Mouse (Mus musculus) v-Abl transformed pro-B cells (cell line): Measurements from ENCODE around the gene Gm21985.
"Not testable (repeated sequence)": the region's sequence is repeated elsewhere in the genome, so short reads cannot be mapped to it uniquely, and the experiment has no call there.

ENCODE experiments used
- in situ Hi-C, 2 experiments: fragments of 400-800 bp; cut with MboI; formaldehyde crosslinking; loops; one replicate each; pipeline ENCODE4 v1.15.1; 2025; ENCODE audit not compliant: unreplicated experiment in 2 of 2

Gene Gm21985

DNA sequence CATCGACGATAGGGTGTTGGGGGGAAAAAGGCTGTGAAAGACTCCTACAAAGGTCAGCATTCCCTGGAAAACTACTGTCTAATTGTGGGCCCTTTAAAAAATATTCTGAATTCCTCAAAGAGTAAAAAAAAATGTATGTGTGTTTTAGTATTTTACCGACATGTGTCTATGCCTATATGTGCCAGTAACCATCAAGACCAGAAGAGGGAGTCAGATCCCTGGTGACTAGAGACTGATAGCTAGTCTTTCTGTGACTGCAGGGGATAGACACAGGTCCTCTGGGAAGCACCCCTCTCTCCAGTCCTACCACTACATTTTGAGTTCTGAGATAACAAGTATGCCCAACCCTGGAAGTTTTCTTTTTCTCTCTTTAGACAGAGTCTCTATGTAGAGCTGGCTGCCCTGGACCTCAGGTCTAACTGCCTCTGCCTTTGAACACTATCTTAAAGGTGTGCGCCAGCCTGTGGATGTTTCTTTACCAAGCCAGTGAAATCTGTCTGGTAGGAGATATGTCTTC, 3.3 kb upstream of the Gm21985 start:
- in situ Hi-C loops = loop anchor here (5.0 to 10.0 kb wide), 9 partner anchors 66 to 1582 kb away; partner anchors contain the start of genes Emc7 (in 2 of the 2), Arhgap11a (in 1 of the 2), Chrm5 (in 1 of the 2) and Emc4 (in 1 of the 2)

DNA sequence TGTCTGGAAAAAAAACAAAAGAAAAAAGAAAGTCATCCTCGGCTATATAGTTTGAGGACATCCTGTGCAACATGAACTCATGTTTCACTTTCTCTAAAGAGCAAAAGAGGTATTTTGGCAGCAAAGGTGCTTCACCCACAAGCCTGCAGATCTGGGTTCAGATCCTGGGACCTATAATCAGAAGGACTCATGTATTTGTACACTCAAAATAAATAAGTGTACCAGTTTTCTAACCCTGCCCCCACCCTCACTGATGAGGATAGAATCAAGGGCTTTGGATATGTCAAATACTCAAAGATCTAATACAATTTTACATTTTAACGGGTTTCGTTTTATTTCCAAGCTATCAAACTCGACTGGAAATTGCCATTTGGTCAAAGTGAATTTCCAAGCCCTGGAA, 1.8 kb upstream of the Gm21985 start:
- in situ Hi-C loops = loop anchor here (5.0 to 10.0 kb wide), 9 partner anchors 67 to 1580 kb away; partner anchors contain the start of genes Emc7 (in 2 of the 2), Arhgap11a (in 1 of the 2), Chrm5 (in 1 of the 2) and Emc4 (in 1 of the 2)

DNA sequence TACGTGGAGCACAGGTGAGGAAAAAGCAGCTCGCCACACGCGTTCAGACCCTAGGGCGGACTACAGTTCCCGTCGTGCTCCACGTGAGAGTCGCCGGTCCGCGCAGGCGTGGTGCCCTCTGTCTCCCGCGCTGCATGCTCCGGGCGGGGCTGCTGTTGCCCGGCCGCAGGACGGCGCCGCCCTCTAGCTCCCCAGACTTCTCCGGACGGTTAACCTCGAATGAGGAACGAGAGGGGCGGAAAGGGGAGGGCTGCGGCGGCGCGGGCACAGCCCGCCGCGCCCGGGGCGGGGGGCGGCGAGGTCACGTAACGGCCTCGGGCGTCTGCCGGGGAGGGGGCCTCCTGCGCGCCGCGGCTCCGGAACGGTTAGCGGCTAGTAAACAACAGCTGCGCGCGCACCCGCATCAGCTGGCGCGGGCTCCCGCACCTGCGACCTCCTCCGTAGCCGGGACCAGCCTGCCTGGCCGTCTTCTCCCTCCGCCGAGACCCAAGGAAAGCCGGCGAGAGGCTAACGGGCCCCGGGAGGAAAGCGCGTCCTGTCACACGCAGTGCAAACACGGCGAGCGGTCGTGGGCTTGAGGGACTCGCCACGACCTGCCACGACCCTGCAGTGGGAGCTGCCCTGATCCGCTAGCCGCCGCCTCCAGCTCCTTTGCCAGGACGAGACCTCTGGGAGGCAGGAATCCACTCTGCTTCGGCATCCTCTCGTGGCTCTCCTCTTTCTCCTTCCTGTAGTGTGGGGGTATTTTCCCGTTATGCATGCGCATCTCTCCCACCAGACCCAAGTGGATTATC, 469 bp upstream of the Gm21985 start, which contains the start of gene Slc12a6:
Gene Slc12a6 (plus strand): TSS at position 378 of the 794 bp plus-strand sequence.
- in situ Hi-C loops = loop anchor here (10.0 kb wide), 4 partner anchors 69 to 1579 kb away; partner anchors contain the start of genes Arhgap11a (in 1 of the 2), Chrm5 (in 1 of the 2) and Emc7 (in 1 of the 2)

DNA sequence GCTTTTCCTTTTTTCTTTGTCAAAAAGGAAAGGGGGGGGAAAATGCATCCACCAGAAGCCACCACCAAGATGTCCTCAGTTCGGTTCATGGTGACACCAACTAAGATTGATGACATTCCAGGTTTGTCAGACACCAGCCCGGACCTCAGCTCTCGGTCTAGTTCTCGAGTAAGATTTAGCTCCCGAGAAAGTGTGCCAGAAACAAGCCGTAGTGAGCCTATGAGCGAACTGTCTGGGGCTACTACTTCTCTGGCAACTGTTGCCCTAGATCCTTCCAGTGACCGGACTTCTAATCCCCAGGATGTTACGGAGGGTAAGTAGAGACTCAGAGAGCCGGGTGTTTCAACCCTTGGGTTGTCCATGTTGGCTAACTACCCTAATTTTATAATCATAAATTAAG, 666 bp downstream of the Gm21985 start:
- in situ Hi-C loops = loop anchor here (10.0 kb wide), 4 partner anchors 68 to 1578 kb away; partner anchors contain the start of genes Arhgap11a (in 1 of the 2), Chrm5 (in 1 of the 2) and Emc7 (in 1 of the 2)

DNA sequence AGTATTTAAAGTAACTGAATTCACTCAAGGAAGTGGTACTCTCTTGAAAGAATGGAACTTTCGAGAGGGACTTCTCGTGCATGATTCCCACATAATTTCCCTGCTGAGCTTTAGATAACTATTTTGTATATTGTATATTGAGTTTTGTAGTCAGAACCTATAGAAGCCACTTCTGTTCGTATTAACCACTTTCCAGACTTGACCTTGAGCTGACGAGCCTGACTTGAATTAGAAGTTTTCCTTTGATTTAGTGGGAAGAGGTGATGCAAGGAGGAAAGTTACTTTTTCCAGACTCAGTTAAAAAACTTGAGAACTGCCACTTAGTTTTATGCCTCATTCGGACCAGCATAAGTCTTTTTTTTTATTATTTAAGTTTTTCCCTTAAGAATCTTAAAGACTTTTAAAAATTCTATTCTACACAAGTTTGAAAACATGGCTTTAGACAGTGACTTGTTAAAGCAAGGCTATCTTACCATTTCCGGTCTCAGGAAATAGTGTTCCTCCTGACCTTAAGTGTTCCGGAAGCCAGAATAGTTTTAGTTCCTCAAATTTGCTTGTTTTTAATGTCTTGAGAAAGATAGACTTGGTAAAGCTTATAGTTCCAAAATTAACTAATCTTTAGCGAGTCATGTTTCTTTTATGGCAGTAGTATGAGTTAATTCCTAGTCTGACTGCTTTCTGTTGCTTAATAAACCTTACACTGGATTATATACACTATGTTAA, 1.6 kb downstream of the Gm21985 start:
- in situ Hi-C loops = loop anchor here (10.0 kb wide), 4 partner anchors 67 to 1577 kb away; partner anchors contain the start of genes Arhgap11a (in 1 of the 2), Chrm5 (in 1 of the 2) and Emc7 (in 1 of the 2)

DNA sequence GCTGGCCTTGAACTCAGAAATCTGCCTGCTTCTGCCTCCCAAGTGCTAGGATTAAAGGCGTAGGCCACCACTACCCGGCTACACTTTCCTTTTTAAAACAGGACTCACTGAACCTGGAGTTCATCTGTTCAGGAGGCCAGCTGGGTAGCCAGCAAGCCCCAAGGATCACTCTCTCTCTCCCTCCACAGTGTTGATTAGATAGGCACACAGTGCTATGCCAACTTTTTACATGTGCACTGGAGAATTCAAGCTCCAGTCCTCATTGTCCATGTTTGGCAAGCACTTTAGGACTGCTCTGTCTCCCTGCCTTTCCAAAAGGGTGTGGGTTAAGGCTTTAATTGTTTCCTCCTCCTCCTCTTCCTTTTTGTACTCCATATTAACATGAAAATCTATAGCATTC, 3.9 kb downstream of the Gm21985 start:
- in situ Hi-C loops = no loop called here

DNA sequence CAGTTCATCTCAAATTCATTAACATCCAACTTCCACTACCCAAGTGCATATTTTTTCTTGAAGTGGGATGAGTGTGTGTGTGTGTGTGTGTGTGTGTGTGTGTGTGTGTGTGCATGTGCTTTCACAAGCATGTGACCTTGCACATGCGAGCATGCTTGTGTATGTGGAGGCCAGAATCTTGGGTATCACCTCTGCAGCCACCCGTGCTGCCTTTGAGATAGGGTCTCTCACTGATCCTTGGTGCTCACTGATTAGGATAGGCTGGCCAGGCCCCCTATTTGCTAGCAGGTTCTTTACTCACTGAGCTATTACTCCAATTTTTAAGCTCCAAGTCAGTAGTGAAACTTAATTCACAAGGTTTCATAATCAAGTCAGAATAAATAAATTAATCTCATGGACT, 6.8 kb downstream of the Gm21985 start:
- in situ Hi-C loops = no loop called here

DNA sequence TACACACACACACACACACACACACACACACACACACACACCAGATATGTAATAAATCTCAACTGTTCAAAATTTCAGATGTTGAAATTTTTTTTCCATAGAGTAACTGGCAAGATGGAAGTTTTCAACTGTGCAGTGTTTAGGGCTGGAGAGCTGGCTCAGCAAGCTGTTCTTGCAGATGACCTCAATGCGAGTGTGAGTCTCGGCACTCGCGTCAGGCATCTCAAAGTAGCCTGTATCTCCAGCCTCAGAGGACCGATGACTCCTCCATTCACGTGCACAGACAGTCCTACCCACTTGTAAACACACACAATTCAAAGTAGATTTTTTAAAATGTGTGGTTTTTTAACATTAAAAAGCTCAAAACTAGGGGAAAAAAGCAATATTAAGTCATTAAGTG, 7.4 kb downstream of the Gm21985 start:
- in situ Hi-C loops = no loop called here

DNA sequence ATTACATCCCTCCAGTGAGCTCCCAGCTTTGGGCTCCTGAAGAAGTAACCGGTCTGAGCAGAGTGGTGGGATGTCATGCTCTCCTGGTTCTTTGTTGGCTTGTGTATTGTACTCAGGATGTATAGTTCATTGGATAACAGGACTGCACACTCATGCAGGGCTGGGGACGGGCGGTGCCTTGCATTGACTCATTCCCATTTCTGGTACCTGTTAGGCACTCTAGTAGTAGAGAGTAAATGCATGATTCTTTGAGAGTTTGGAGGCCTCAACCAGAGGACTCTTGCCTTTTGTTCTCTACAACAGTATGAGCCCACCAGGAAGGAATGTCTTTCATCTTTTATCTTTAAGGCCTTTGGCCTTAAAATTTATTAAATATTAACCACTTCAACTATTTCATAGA, 10.8 kb downstream of the Gm21985 start:
- in situ Hi-C loops = no loop called here

DNA sequence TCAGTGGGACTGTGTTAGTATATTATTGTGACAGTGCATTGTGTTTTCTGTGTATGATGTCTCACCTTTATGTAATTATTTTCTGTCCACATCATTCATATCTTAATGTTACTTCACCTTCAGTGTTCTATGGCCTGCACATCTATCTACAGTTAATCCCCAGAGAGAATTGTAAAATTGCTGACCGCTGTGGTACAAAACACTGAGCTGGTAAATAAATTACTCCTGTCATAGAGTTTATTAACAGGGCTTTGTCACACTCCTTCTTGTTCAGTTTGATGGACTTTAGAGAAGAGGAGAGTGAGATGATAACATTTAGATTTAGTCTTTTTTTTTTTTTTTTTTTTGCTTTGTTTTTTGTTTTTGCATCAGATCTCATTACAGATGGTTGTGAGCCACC, 16.7 kb downstream of the Gm21985 start:
- in situ Hi-C loops = no loop called here

DNA sequence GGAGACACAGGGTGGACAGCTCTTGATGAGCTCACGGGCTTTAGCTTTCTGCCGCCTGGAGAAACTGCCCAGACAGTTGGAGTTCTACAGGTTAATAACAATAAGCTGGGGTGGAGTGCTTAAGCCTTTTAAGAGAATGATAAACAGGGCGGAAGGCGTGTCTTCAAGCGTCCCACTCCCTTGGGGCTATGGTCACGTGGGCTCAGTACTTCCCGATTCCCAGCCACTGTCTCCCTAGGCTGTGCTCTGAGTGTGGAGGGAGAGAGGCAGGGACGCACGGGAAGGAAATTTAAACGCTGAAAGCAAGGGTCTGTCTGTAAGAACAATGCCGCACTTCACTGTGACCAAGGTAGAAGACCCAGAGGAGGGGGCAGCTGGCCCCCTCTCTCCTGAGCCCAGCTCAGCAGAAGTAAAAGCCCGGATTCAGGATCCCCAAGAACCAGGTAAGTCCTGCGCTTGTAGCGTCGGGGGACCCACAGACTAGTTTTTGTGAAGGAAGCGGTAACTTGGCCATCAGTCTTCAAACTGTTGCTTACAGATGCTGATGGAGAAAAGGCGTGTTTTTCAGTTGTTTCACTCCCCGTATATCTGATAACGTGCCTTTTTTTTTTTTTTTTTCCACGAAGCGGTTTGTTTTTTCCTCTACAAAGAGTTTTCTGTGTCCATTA, 18.4 kb downstream of the Gm21985 start:
- in situ Hi-C loops = no loop called here

DNA sequence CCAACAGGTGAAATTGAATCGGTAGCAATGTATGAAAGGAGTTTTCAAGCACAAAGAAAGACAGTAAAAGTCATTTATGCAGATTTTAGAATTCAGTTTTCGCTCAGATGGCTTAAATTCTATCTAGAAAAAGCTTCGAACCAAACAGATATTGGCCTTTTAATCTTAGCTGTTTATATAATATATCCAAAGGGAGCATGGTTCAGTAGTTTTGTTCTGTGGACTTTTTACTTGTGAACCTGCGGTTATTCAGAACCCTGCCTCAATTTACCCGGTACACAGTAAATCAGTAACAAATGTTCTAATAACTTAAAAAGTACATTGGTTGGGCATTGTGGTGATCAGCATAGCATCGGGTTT, 18.9 kb downstream of the Gm21985 start:
- in situ Hi-C loops = no loop called here

DNA sequence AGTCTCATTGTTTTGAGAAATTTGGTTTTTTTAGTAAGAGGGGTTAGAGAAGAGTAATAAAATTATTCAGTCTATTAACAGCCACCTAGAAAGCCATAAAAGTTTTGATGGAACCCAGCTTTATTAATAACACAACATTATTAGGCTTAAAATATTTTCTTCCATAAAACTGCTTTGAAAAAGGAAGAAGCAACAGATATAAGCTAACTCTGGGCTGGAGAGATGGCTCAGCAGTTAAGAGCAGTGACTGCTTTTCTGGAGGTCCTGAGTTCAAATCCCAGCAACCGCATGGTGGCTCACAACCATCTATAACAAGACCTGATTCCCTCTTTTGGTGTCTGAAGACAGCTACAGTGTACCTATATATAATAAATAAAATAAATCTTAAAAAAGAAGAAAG, 19.9 kb downstream of the Gm21985 start:
- in situ Hi-C loops = not testable (repeated sequence)

DNA sequence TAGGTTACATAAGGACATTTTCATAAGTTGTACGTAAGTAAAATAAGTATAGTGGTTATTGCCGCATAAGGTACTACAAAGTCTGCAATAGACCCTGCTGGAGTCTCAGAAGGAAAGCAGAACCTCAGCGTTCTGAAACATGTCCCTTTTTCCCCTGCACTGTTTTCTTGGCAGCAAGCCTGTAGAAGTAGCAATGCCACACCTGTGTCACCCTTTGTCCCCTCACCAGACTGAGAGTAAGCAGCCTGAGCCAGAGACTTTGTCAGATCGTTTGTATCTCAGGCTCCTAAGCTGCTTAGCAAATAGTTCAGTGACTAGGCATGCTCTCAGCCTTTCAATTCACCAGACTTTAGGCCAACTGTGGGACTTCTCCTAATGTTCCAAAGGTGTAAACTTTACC, 20.9 kb downstream of the Gm21985 start:
- in situ Hi-C loops = no loop called here

DNA sequence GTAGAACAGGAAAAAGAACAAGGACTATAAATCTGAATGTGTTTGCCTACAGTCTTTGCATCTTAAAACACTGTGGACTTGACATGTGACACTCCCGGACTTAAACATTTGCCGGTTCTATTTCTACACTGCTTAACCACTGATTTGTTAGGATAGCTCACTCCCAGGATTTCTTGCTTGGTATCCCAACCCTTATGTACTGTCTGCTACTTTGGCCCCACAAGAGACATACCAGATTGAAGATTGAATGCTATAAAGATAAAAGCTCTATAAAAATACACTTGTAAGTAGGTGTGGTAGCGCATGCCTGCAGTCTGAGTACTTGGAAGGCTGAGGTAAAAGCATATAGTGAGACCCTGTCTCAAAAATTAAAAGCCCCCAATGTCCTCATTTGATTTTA, 23.4 kb downstream of the Gm21985 start:
- in situ Hi-C loops = no loop called here

DNA sequence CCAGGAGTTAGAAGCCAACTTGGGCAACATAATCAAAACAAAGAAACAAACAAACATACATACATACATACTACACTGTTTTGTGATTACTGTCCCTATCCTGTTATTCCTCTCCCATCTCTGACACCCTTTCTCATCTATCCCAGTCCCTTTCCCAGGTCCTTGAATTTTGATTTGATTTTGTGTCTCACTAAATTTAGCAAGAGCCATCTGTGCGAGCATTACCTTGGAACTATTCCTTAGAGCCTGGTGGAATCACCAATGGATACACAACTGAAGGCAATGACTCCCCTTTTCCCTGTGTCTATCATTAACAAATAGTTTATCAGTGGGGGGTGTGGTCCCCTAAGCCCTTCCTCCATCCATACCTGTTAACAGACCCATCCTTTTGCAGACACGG, 26.7 kb downstream of the Gm21985 start:
- in situ Hi-C loops = no loop called here

DNA sequence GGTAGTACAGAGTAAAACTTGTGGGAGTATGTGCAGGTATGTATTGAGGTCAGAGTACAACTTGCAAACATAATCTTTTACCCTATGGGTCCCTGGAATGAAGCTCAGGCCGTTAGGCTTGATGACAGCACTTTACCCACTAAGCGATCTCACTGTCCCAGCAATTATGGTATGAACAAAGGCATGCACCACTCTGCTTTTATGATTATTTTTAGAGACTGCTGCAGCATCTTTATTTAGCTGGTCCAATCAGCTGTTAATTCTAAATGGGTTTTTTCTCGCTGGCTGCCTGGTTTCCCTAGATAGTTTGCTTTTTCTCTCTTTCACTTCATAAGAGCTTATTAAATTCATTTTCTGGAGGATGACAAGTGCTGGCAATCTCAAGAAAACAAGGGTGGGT, 30.1 kb downstream of the Gm21985 start:
- in situ Hi-C loops = no loop called here

DNA sequence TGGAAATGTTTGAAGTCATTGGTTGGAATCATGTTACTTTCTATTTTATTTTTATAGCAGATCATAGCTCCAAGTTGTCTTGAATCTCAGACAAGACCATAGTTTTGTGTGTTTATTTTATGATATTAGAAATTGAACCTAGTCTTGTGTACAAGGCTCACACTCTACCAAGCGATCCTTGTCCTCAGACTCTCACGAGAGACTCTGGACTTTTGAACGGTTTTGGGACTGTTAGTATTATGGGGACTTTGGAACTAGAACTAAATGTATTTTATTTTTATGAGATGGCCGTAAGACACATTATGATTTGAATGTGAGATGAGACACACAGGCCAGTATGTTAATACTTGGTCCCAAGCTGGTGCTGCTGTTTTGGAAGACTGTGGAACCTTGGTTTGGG, 32.1 kb downstream of the Gm21985 start:
- in situ Hi-C loops = no loop called here

DNA sequence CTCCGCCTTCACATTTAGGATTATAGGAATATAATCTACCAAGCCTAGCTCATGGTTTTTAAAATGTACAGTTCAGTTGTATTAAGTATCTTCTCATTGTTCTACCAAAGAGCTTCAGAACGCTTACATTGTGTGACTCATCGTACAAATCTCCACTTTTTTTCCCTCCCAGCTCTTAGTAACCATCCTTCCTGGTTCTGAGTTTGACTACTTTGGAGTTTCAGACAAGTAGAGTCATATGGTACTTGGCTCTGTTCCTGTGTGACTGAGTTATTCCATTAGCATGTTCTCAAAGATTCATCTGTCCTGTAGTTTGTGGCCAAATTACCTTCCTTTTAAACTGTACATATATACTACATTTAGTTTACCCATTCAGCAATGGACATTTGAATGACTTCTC, 42.6 kb downstream of the Gm21985 start:
- in situ Hi-C loops = no loop called here

DNA sequence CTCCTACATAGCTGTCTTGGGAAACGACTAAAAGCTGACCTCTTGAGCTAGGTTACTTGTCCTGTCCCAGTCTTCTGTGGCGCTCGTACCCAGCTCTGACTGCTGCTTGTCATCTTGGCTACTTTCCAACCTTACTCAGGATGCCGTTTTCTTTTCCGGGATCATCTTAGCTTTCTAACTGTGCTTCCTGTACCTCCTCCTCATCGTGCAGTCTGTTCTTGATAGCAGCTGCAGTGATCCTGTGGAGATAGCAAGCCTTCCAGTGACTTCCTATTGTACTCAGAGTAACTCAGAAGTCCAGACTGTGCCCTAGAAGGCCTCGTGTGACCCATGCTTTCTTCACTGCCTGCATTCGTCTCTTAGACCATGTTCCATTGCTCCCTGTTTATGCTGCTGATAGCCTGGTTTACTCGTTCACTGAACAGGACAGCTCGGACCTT, 43.1 kb downstream of the Gm21985 start:
- in situ Hi-C loops = no loop called here

DNA sequence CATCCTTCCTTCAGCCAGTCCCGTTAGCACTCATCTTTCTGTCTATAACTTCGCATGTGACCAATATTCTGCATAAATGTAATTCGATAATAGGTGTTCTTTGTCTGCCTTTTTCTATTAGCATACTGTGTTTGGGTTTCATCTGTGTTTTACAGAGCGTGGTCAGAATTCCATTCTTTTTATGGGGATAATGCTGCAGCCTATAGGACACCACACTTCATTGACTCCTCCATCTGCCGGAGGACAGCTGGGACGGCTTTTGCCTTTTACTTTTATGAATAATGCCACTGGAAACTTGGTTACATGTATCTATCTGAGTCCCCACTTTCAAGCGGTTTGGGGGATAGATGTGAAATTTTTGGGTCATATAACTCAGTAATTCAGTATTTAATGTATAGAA, 49.5 kb downstream of the Gm21985 start:
- in situ Hi-C loops = no loop called here
